Mouse (Mus musculus) gastrocnemius, adult 8-10 months (tissue): Measurements from ENCODE around the gene Itgax. TPM values are rescaled to one million over a fixed set of nuclear protein-coding genes. Genes with fewer than 3 reads are reported as not detected.
"Not testable (repeated sequence)": the region's sequence is repeated elsewhere in the genome, so short reads cannot be mapped to it uniquely, and the experiment has no call there.

ENCODE experiments used
- DNase-seq, 2 experiments: peaks; one replicate each; pipeline ENCODE4 v3.0.0; 2022; ENCODE audit warnings: low spot score in 2 of 2
- total RNA-seq, 4 experiments: library from RNA; stranded (reverse); gene quantifications; 2 replicates each; pipeline ENCODE4 v1.2.4; 2022

Gene Itgax
- total RNA-seq, 4 experiments from 2014 or later, result 0.07 to 0.18 TPM; not detected in 2

GRCm38 (mm10) chr7:128158688-128159354, 29.5 kb downstream of the Itgax start:
- DNase-seq, result not testable (repeated sequence)

GRCm38 (mm10) chr7:128164001-128164400, 34.7 kb downstream of the Itgax start:
- no peak for DNase-seq

- no peak for DNase-seq
Measured at GRCm38 (mm10) chr7:128166391-128166790, 37.0 kb downstream of the Itgax start.

GRCm38 (mm10) chr7:128169996-128170395, 40.6 kb downstream of the Itgax start:
- no peak for DNase-seq

- no peak for DNase-seq
Measured at GRCm38 (mm10) chr7:128178385-128178784, 49.0 kb downstream of the Itgax start.

- DNase-seq, result no peak
Measured at GRCm38 (mm10) chr7:128180126-128180525, 50.8 kb downstream of the Itgax start.

- DNase-seq, result no peak
Measured at GRCm38 (mm10) chr7:128180546-128180945, 51.2 kb downstream of the Itgax start.

GRCm38 (mm10) chr7:128181691-128182090, 52.3 kb downstream of the Itgax start:
- no peak for DNase-seq

Other genes with a start within 250 kb of the Itgax start
- gene Prss53, start 238.6 kb upstream of the Itgax start, total RNA-seq, result 1 to 10 TPM; 1.5 to 1.8 (median 1.7) TPM
- gene Gm21974, start 234.1 kb upstream of the Itgax start, total RNA-seq, result not detected
- 1 to 10 TPM; 5.3 to 9.9 (median 8.6) TPM for gene Vkorc1, start 233.9 kb upstream of the Itgax start, total RNA-seq
- gene Bckdk, start 225.5 kb upstream of the Itgax start, total RNA-seq, result 100 to 1,000 TPM; 163 to 190 (median 180) TPM
- gene Kat8, start 217.0 kb upstream of the Itgax start, total RNA-seq, result 10 to 100 TPM; 20.8 to 30.8 (median 23.0) TPM
- gene Prss8, start 199.4 kb upstream of the Itgax start, total RNA-seq, result not detected
- 1 to 10 TPM; 5.7 to 8.9 (median 7.9) TPM for gene Prss36, start 182.8 kb upstream of the Itgax start, total RNA-seq
- 10 to 100 TPM; 52.0 to 94.3 (median 70.5) TPM for gene Fus, start 162.1 kb upstream of the Itgax start, total RNA-seq
- gene Pycard, start 135.7 kb upstream of the Itgax start, total RNA-seq, result under 1 TPM in 3 of 4 experiments, not detected in 1; 0.21 to 0.75 (median 0.43) TPM
- gene Trim72, start 125.6 kb upstream of the Itgax start, total RNA-seq, result 100 to 1,000 TPM; 204 to 246 (median 223) TPM
- 1 to 10 TPM in 2 of 4 experiments, under 1 TPM in 2; 0.60 to 3.1 (median 1.1) TPM for gene Itgam, start 66.9 kb upstream of the Itgax start, total RNA-seq
- gene Gm49368, start 66.9 kb upstream of the Itgax start, total RNA-seq, result not detected
- gene Itgad, start 24.8 kb downstream of the Itgax start, total RNA-seq, result under 1 TPM in 1 of 4 experiments, not detected in 3; 0.10 TPM
- gene Cox6a2, start 76.8 kb downstream of the Itgax start, total RNA-seq, result 1,000 to 10,000 TPM; 1,058 to 1,573 (median 1,397) TPM
- gene Armc5, start 107.8 kb downstream of the Itgax start, total RNA-seq, result 10 to 100 TPM in 1 of 4 experiments, 1 to 10 TPM in 3; 7.3 to 11.0 (median 8.7) TPM
- 1 to 10 TPM; 1.7 to 3.0 (median 1.9) TPM for gene 9130023H24Rik, start 108.5 kb downstream of the Itgax start, total RNA-seq
- gene Tgfb1i1, start 117.3 kb downstream of the Itgax start, total RNA-seq, result 1 to 10 TPM; 3.3 to 4.1 (median 3.6) TPM
- gene Slc5a2, start 136.1 kb downstream of the Itgax start, total RNA-seq, result not detected
- 1 to 10 TPM; 2.2 to 2.5 (median 2.3) TPM for gene BC017158, start 168.6 kb downstream of the Itgax start, total RNA-seq